10 mouse cellular contexts compared by ENCODE assay signal in genomic region chr13:60674301-60674700, GRCm38 (mm10).
DNase-seq lines count a peak whose midpoint lies in the region; ATAC-seq lines count a peak whose summit lies in the region.
"Had no signal": no experiment of that assay in that cellular context is flagged by ENCODE, and none has a peak within 500 bp of the region (broad histone marks: within the 10 kb centered on the region; RNA-seq: fewer than 3 reads in every experiment).

No protein-coding gene starts in this region.

- 14% methylated on average over 2 of the region's 2 CpGs for WGBS in heart, embryonic 10.5 days
- WGBS in lung, embryonic 16.5 days = 7% methylated on average over 2 of the region's 2 CpGs
- 18% methylated on average over 2 of the region's 2 CpGs for WGBS in limb, embryonic 10.5 days
- WGBS in macrophage (ENCODE audit: missing documents) = 10% methylated on average over 2 of the region's 2 CpGs

- no peak overlapping the region for H3K4me3 ChIP-seq in heart, embryonic 10.5 days
- H3K4me3 ChIP-seq in lung, embryonic 16.5 days (ENCODE audit: low read length) = no peak overlapping the region
- no peak overlapping the region for H3K4me3 ChIP-seq in limb, embryonic 10.5 days
- no peak overlapping the region for H3K4me3 ChIP-seq in macrophage (ENCODE audit: inconsistent target)

- H3K9me3 ChIP-seq in heart, embryonic 10.5 days = no peaks in the 10 kb centered on the region
- H3K9me3 ChIP-seq in lung, embryonic 16.5 days (ENCODE audit: control insufficient read depth, low read length) = no peaks in the 10 kb centered on the region; the same call in 1 of the 2 replicates
- no peaks in the 10 kb centered on the region for H3K9me3 ChIP-seq in limb, embryonic 10.5 days (replicated peaks)

- H3K79me2 ChIP-seq in macrophage (ENCODE audit: inconsistent target) = peaks cover 62% of the 10 kb centered on the region; the same call in 1 of the 2 replicates

- peak overlapping the region; percentile 49; the same call in 1 of the 2 replicates for H3K9ac ChIP-seq in lung, embryonic 16.5 days (ENCODE audit: low read length)

- DNase-seq in heart, embryonic 10.5 days (ENCODE audit: low spot score) = no peak
- no peak for DNase-seq in heart, adult 18-20 months
- DNase-seq in lung, postnatal 10 days = no peak
- no peak for DNase-seq in limb, embryonic 10.5 days (ENCODE audit: low spot score)
- DNase-seq in left cerebral cortex, postnatal 14 days (ENCODE audit: low spot score in 2 of 2) = no peak
- DNase-seq in thymus, postnatal 25 days = no peak
- DNase-seq: cerebellum, adult 2 months; thymus, postnatal 14 days had no signal

- H3K4me1 ChIP-seq in heart, embryonic 10.5 days = peaks cover 56% of the 10 kb centered on the region
- H3K4me1 ChIP-seq in lung, embryonic 16.5 days (replicated peaks; ENCODE audit: control insufficient read depth, insufficient read depth, low read length) = peaks cover 57% of the 10 kb centered on the region
- H3K4me1 ChIP-seq in limb, embryonic 10.5 days = peaks cover 42% of the 10 kb centered on the region

- intact Hi-C loops in left cerebral cortex, postnatal 14 days (cut with DNase I) = no loop called here

- peak overlapping the region; percentile 47 for H3K27ac ChIP-seq in heart, embryonic 10.5 days
- peak overlapping the region; percentile 92 for H3K27ac ChIP-seq in lung, embryonic 16.5 days (ENCODE audit: low read length)
- peak overlapping the region; percentile 76 for H3K27ac ChIP-seq in limb, embryonic 10.5 days
- peak overlapping the region; percentile 86 for H3K27ac ChIP-seq in macrophage

- H3K4me2 ChIP-seq in lung, embryonic 16.5 days (ENCODE audit: low read depth, low read length) = 0 out of 2 replicates have a peak overlapping the region, but pooled peaks have one; percentile 27

- H3K27me3 ChIP-seq in heart, embryonic 10.5 days (ENCODE audit: insufficient read depth, poor library complexity, severe bottlenecking) = no peaks in the 10 kb centered on the region
- H3K27me3 ChIP-seq in lung, embryonic 16.5 days (ENCODE audit: control insufficient read depth, insufficient read depth, low read depth, low read length) = no peaks in the 10 kb centered on the region
- H3K27me3 ChIP-seq in limb, embryonic 10.5 days (ENCODE audit: low read depth, poor library complexity, severe bottlenecking) = no peaks in the 10 kb centered on the region

- no peak for ATAC-seq in lung, embryonic 16.5 days (ENCODE audit: low read depth)

- no peaks in the 10 kb centered on the region for H3K36me3 ChIP-seq in heart, embryonic 10.5 days
- peaks cover 3% of the 10 kb centered on the region; the same call in 1 of the 2 replicates for H3K36me3 ChIP-seq in lung, embryonic 16.5 days (ENCODE audit: control insufficient read depth, insufficient read depth, low read length)
- no peaks in the 10 kb centered on the region for H3K36me3 ChIP-seq in limb, embryonic 10.5 days
- no peaks in the 10 kb centered on the region for H3K36me3 ChIP-seq in macrophage (ENCODE audit: inconsistent target)
